Comparison of ENCODE assay signal across 10 mouse cellular contexts in genomic region chr5:98902339-98902738, GRCm38 (mm10). TPM values are rescaled to one million over a fixed set of nuclear protein-coding genes. Genes with fewer than 3 reads are reported as not detected.
DNase-seq lines count a peak whose midpoint lies in the region; ATAC-seq and TF ChIP-seq lines count a peak whose summit lies in the region.
"Had no signal": no experiment of that assay in that cellular context is flagged by ENCODE, and none has a peak within 500 bp of the region (broad histone marks: within the 10 kb centered on the region; RNA-seq: fewer than 3 reads in every experiment).

No protein-coding gene starts in this region.

- no peaks in the 10 kb centered on the region for H3K4me1 ChIP-seq in forebrain, embryonic 11.5 days (replicated peaks; ENCODE audit: control insufficient read depth, insufficient read depth, low read length)
- no peaks in the 10 kb centered on the region for H3K4me1 ChIP-seq in forebrain, embryonic 10.5 days
- H3K4me1 ChIP-seq in midbrain, embryonic 16.5 days (ENCODE audit: control insufficient read depth, insufficient read depth, low read length) = no peaks in the 10 kb centered on the region
- H3K4me1 ChIP-seq: limb, embryonic 15.5 days had no signal

- TF ChIP-seq CTCF in left cerebral cortex, adult 2 months (IDR thresholded peaks at IDR 0.05) = peak; percentile 64

- DNase-seq in forebrain, embryonic 11.5 days (ENCODE audit: low spot score) = no peak
- no peak for DNase-seq in forebrain, embryonic 10.5 days (ENCODE audit: extremely low spot score, low spot score)
- DNase-seq in left cerebral cortex, adult 2 months (ENCODE audit: extremely low spot score in 1 of 2, low spot score in 2 of 2) = no peak
- DNase-seq in left cerebral cortex, postnatal 36 days (ENCODE audit: low spot score in 2 of 2) = no peak
- DNase-seq in embryo, embryonic 10 days (ENCODE audit: low spot score) = peak; percentile 62
- no peak for DNase-seq in cerebellum, adult 18-20 months
- no peak for DNase-seq in natural killer cell, adult 2 months (ENCODE audit: low spot score in 2 of 2)
- DNase-seq: cerebellum, adult 11 months had no signal

- 0 out of 2 replicates have a peak, but pooled peaks have one; percentile 53 for ATAC-seq in forebrain, embryonic 11.5 days (replicated peaks; ENCODE audit: low FRiP score)
- peak; percentile 72 for ATAC-seq in midbrain, embryonic 16.5 days

- no peak overlapping the region for H3K9ac ChIP-seq in forebrain, embryonic 11.5 days (ENCODE audit: low read length)
- no peak overlapping the region for H3K9ac ChIP-seq in midbrain, embryonic 16.5 days (ENCODE audit: low read depth, low read length)
- H3K9ac ChIP-seq: limb, embryonic 15.5 days had no signal

- H3K36me3 ChIP-seq in forebrain, embryonic 11.5 days (ENCODE audit: control insufficient read depth, insufficient read depth, low read length) = no peaks in the 10 kb centered on the region
- no peaks in the 10 kb centered on the region for H3K36me3 ChIP-seq in forebrain, embryonic 10.5 days (replicated peaks)
- no peaks in the 10 kb centered on the region for H3K36me3 ChIP-seq in midbrain, embryonic 16.5 days (ENCODE audit: control insufficient read depth, insufficient read depth, low read length)
- H3K36me3 ChIP-seq: limb, embryonic 15.5 days had no signal

- H3K9me3 ChIP-seq in forebrain, embryonic 11.5 days (ENCODE audit: control insufficient read depth, low read length) = no peaks in the 10 kb centered on the region
- peaks cover 13% of the 10 kb centered on the region for H3K9me3 ChIP-seq in forebrain, embryonic 10.5 days
- H3K9me3 ChIP-seq in midbrain, embryonic 16.5 days (replicated peaks; ENCODE audit: control insufficient read depth, low read length, poor library complexity, severe bottlenecking) = no peaks in the 10 kb centered on the region
- H3K9me3 ChIP-seq: limb, embryonic 15.5 days had no signal

- no peak overlapping the region for H3K4me2 ChIP-seq in forebrain, embryonic 11.5 days (ENCODE audit: low read depth, low read length, severe bottlenecking)
- H3K4me2 ChIP-seq in midbrain, embryonic 16.5 days (ENCODE audit: low read length) = no peak overlapping the region
- H3K4me2 ChIP-seq: limb, embryonic 15.5 days had no signal

- intact Hi-C loops in left cerebral cortex, adult 2 months (cut with DNase I) = loop anchor here (1.0 to 10.0 kb wide), 2 partner anchors 132 to 256 kb away; partner anchors contain the start of gene Prkg2
- intact Hi-C loops in left cerebral cortex, postnatal 36 days (cut with DNase I) = loop anchor here (10.0 kb wide), 1 partner anchor 252 kb away; no protein-coding TSS in a partner anchor

- H3K4me3 ChIP-seq in forebrain, embryonic 11.5 days (ENCODE audit: low read depth, low read length) = no peak overlapping the region
- H3K4me3 ChIP-seq in forebrain, embryonic 10.5 days = no peak overlapping the region
- H3K4me3 ChIP-seq in left cerebral cortex, adult 2 months = no peak overlapping the region
- H3K4me3 ChIP-seq in midbrain, embryonic 16.5 days (ENCODE audit: low read depth, low read length) = no peak overlapping the region
- H3K4me3 ChIP-seq: limb, embryonic 15.5 days had no signal

- no peak overlapping the region for H3K27ac ChIP-seq in forebrain, embryonic 11.5 days (ENCODE audit: low read depth, low read length)
- H3K27ac ChIP-seq in forebrain, embryonic 10.5 days = no peak overlapping the region
- no peak overlapping the region for H3K27ac ChIP-seq in left cerebral cortex, adult 2 months
- no peak overlapping the region for H3K27ac ChIP-seq in midbrain, embryonic 16.5 days (ENCODE audit: low read length)
- H3K27ac ChIP-seq: limb, embryonic 15.5 days had no signal

- 71% methylated on average over 4 of the region's 4 CpGs for WGBS in forebrain, embryonic 11.5 days
- WGBS in forebrain, embryonic 10.5 days = 76% methylated on average over 4 of the region's 4 CpGs
- WGBS in midbrain, embryonic 16.5 days = 56% methylated on average over 4 of the region's 4 CpGs

- H3K27me3 ChIP-seq in forebrain, embryonic 11.5 days (ENCODE audit: control insufficient read depth, insufficient read depth, low read length) = no peaks in the 10 kb centered on the region
- H3K27me3 ChIP-seq in forebrain, embryonic 10.5 days (ENCODE audit: poor library complexity, severe bottlenecking) = no peaks in the 10 kb centered on the region
- H3K27me3 ChIP-seq in midbrain, embryonic 16.5 days (ENCODE audit: control insufficient read depth, insufficient read depth, low read depth, low read length) = no peaks in the 10 kb centered on the region
- H3K27me3 ChIP-seq: limb, embryonic 15.5 days had no signal

RNA-seq across cellular contexts. Expression of gene Bmp3, which starts 48.1 kb away (rescaled TPM):
- polyA plus RNA-seq in forebrain, embryonic 11.5 days (2014; fragmentation: Nextera tagmentation; extraction: Ambion mirVana) = 0.64 and 0.85 TPM in 2 replicates
- 0.18 and 0.27 TPM in 2 replicates for polyA plus RNA-seq in forebrain, embryonic 10.5 days (2016; fragmentation: Nextera tagmentation; extraction: Ambion mirVana)
- total RNA-seq in left cerebral cortex, adult 2 months (2021) = 10 to 100 TPM; 10.5 to 13.7 TPM
- 10 to 100 TPM; 14.2 to 16.2 TPM for total RNA-seq in left cerebral cortex, postnatal 36 days (2021)
- 1.3 and 1.8 TPM in 2 replicates for polyA plus RNA-seq in midbrain, embryonic 16.5 days (2015; fragmentation: Nextera tagmentation; extraction: Ambion mirVana)
